In genomic region chr2:24863010-24863409, GRCm38 (mm10) we compare ENCODE assay signal across 8 mouse cellular contexts. TPM values are rescaled to one million over a fixed set of nuclear protein-coding genes. Genes with fewer than 3 reads are reported as not detected.
DNase-seq lines count a peak whose midpoint lies in the region; ATAC-seq lines count a peak whose summit lies in the region.

No protein-coding gene starts in this region.

- DNase-seq in gastrocnemius, postnatal 14 days = peak; percentile 7
- DNase-seq in gastrocnemius, postnatal 36 days = no peak
- DNase-seq in right cerebral cortex, adult 2 months (ENCODE audit: low spot score in 2 of 2) = peak; percentile 48 to 49
- no peak for DNase-seq in right cerebral cortex, postnatal 4 days
- peak; percentile 20 to 53 for DNase-seq in adrenal gland, postnatal 36 days
- peak; percentile 31 for DNase-seq in lung, postnatal 36 days
- no peak for DNase-seq in ovary, postnatal 14 days (ENCODE audit: low spot score)

- intact Hi-C loops in gastrocnemius, postnatal 14 days (cut with DNase I; ENCODE audit: low total_unique reads) = no loop called here
- intact Hi-C loops in gastrocnemius, postnatal 36 days (cut with DNase I) = no loop called here

- ATAC-seq in megakaryocyte-erythroid progenitor cell, adult 5-6 weeks (replicated peaks; ENCODE audit: low FRiP score, low TSS enrichment, poor library complexity, severe bottlenecking) = no peak

RNA-seq across cellular contexts. Expression of gene Ehmt1, which starts 56.4 kb away (rescaled TPM):
- 10 to 100 TPM; 31.6 to 32.5 TPM for total RNA-seq in gastrocnemius, postnatal 14 days (2021)
- total RNA-seq in gastrocnemius, postnatal 36 days (2021) = 10 to 100 TPM; 22.4 to 28.8 TPM
- total RNA-seq in adrenal gland, postnatal 36 days (2021) = 10 to 100 TPM; 52.8 to 57.7 TPM
- total RNA-seq in megakaryocyte-erythroid progenitor cell, adult 5-6 weeks (2014; fragmentation: Nextera tagmentation) = 78.3 and 81.6 TPM in 2 replicates
- total RNA-seq in megakaryocyte-erythroid progenitor cell, adult 5-6 weeks (2017) = 62.9 and 107 TPM in 2 replicates

Comparison
In these comparisons a context has a peak if more than half of its experiments do, and no peak if none do; other contexts are left out.
1. DNase-seq: peak in gastrocnemius, postnatal 14 days (single experiment), right cerebral cortex, adult 2 months (2 of 2), adrenal gland, postnatal 36 days (2 of 2) and lung, postnatal 36 days (single experiment); none in gastrocnemius, postnatal 36 days (0 of 2), right cerebral cortex, postnatal 4 days (single experiment) and ovary, postnatal 14 days (single experiment).